Comparison of ENCODE assay signal across 8 mouse cellular contexts in genomic region chr10:81316338-81317060, GRCm38 (mm10). TPM values are rescaled to one million over a fixed set of nuclear protein-coding genes. Genes with fewer than 3 reads are reported as not detected.
DNase-seq lines count a peak whose midpoint lies in the region; ATAC-seq and TF ChIP-seq lines count a peak whose summit lies in the region.

No protein-coding gene starts in this region.

- no peak overlapping the region for H3K27ac ChIP-seq in CH12.LX (ENCODE audit: insufficient read depth, low read depth)
- no peak overlapping the region for H3K27ac ChIP-seq in forebrain, embryonic 12.5 days
- no peak overlapping the region for H3K27ac ChIP-seq in neural tube, embryonic 12.5 days

- peak; percentile 36 for TF ChIP-seq RAD21 in CH12.LX (IDR thresholded peaks at IDR 0.05; ENCODE audit: low read depth, low read length)

- TF ChIP-seq CTCF in CH12.LX (conservative IDR thresholded peaks at IDR 0.05 in 1 of 2, IDR thresholded peaks at IDR 0.05 in 1 of 2; ENCODE audit: low read depth in 2 of 2, low read length in 2 of 2), result peak in 1 of 2 experiments; percentile 59; a peak in 2 of 4 replicates

- no peak for DNase-seq in CH12.LX (ENCODE audit: extremely low read depth)
- peak; percentile 58 to 66 for DNase-seq in kidney, postnatal 25 days
- no peak for DNase-seq in urinary bladder, postnatal 10 days (ENCODE audit: low spot score)
- no peak for DNase-seq in layer of hippocampus, adult 18-20 months (ENCODE audit: low spot score in 2 of 2)

- H3K9me3 ChIP-seq in erythroblast, embryonic 14.5 days (ENCODE audit: control insufficient read depth, low read length), result no peaks in the 10 kb centered on the region
- no peaks in the 10 kb centered on the region for H3K9me3 ChIP-seq in CH12.LX (replicated peaks; ENCODE audit: low read length)
- H3K9me3 ChIP-seq in forebrain, embryonic 12.5 days, result no peaks in the 10 kb centered on the region
- H3K9me3 ChIP-seq in neural tube, embryonic 12.5 days, result no peaks in the 10 kb centered on the region

- TF ChIP-seq EP300 in CH12.LX (IDR thresholded peaks at IDR 0.05; ENCODE audit: low read length), result no peak

- no peaks in the 10 kb centered on the region for H3K27me3 ChIP-seq in erythroblast, embryonic 14.5 days (ENCODE audit: control insufficient read depth)
- H3K27me3 ChIP-seq in CH12.LX (replicated peaks), result no peaks in the 10 kb centered on the region
- H3K27me3 ChIP-seq in forebrain, embryonic 12.5 days, result peaks cover 6% of the 10 kb centered on the region; the same call in 1 of the 2 replicates
- H3K27me3 ChIP-seq in neural tube, embryonic 12.5 days (replicated peaks), result no peaks in the 10 kb centered on the region

- no peak for TF ChIP-seq POLR2A in CH12.LX (IDR thresholded peaks at IDR 0.05; ENCODE audit: low read depth, low read length)

- H3K79me2 ChIP-seq in CH12.LX (replicated peaks; ENCODE audit: control insufficient read depth, extremely low read depth, insufficient read depth, poor library complexity, severe bottlenecking), result peaks cover 4% of the 10 kb centered on the region

- H3K4me1 ChIP-seq in erythroblast, embryonic 14.5 days (ENCODE audit: control insufficient read depth), result peaks cover 60% of the 10 kb centered on the region
- H3K4me1 ChIP-seq in CH12.LX (ENCODE audit: control insufficient read depth in 1 of 2, insufficient read depth in 2 of 2), result peaks cover 10 to 23% of the 10 kb centered on the region in 2 experiments; a peak in 3 of 4 replicates
- H3K4me1 ChIP-seq in forebrain, embryonic 12.5 days, result peaks cover 27% of the 10 kb centered on the region
- peaks cover 25% of the 10 kb centered on the region for H3K4me1 ChIP-seq in neural tube, embryonic 12.5 days

- in situ Hi-C loops in CH12.LX (cut with MboI; ENCODE audit: low pct_ligation_motif_present, low pct_unique_long_range_greater_than_20kb, low sequenced_read_pairs), result no loop called here

- dilution Hi-C loops in CH12.LX (cut with MboI; ENCODE audit: extremely low pct_ligation_motif_present, extremely low pct_unique_long_range_greater_than_20kb, low sequenced_read_pairs), result no loop called here

- ATAC-seq in erythroblast, adult 5-6 weeks (replicated peaks; ENCODE audit: low FRiP score, poor library complexity, severe bottlenecking), result no peak
- ATAC-seq in forebrain, embryonic 12.5 days (ENCODE audit: low FRiP score), result no peak
- no peak for ATAC-seq in neural tube, embryonic 12.5 days (ENCODE audit: low FRiP score, low read depth)

- peaks cover 70% of the 10 kb centered on the region for H3K36me3 ChIP-seq in erythroblast, embryonic 14.5 days (ENCODE audit: control insufficient read depth)
- peaks cover 66 to 80% of the 10 kb centered on the region in 2 experiments for H3K36me3 ChIP-seq in CH12.LX (replicated peaks in 1 of 2; ENCODE audit: control insufficient read depth in 1 of 2, insufficient read depth in 1 of 2, low read length in 1 of 2)
- H3K36me3 ChIP-seq in forebrain, embryonic 12.5 days (replicated peaks), result peaks cover 55% of the 10 kb centered on the region
- H3K36me3 ChIP-seq in neural tube, embryonic 12.5 days, result peaks cover 67% of the 10 kb centered on the region

- H3K4me3 ChIP-seq in erythroblast, embryonic 14.5 days (replicated peaks), result peak overlapping the region; percentile 47
- H3K4me3 ChIP-seq in CH12.LX (replicated peaks in 1 of 3; ENCODE audit: low read depth in 2 of 3, low read length in 2 of 3, poor library complexity in 1 of 3), result no peak overlapping the region
- no peak overlapping the region for H3K4me3 ChIP-seq in forebrain, embryonic 12.5 days (replicated peaks)
- no peak overlapping the region for H3K4me3 ChIP-seq in neural tube, embryonic 12.5 days

- WGBS in forebrain, embryonic 12.5 days, result 43% methylated on average over 16 of the region's 16 CpGs
- 50% methylated on average over 16 of the region's 16 CpGs for WGBS in neural tube, embryonic 12.5 days

- H3K4me2 ChIP-seq in CH12.LX (ENCODE audit: insufficient read depth, low read depth, poor library complexity, severe bottlenecking), result no peak overlapping the region
- peak overlapping the region; percentile 32 for H3K4me2 ChIP-seq in forebrain, embryonic 12.5 days
- H3K4me2 ChIP-seq in neural tube, embryonic 12.5 days (replicated peaks), result peak overlapping the region; percentile 41

- no peak overlapping the region for H3K9ac ChIP-seq in CH12.LX (ENCODE audit: insufficient read depth, low read depth)
- H3K9ac ChIP-seq in forebrain, embryonic 12.5 days, result peak overlapping the region; percentile 22; the same call in 1 of the 2 replicates
- H3K9ac ChIP-seq in neural tube, embryonic 12.5 days, result 0 out of 2 replicates have a peak overlapping the region, but pooled peaks have one; percentile 33

TF ChIP-seq in CH12.LX, 34 proteins besides CTCF, POLR2A, EP300 and RAD21:
- TF ChIP-seq ETS1 (conservative IDR thresholded peaks at IDR 0.05; ENCODE audit: low read depth, low read length) (no peak), SMC3 (IDR thresholded peaks at IDR 0.05; ENCODE audit: low read depth, low read length) (peak; percentile 49)

RNA-seq across cellular contexts. Expression of gene Cactin, which starts 4.4 kb away (rescaled TPM):
- polyA plus RNA-seq in erythroblast, embryonic 14.5 days (2012), result 13.2 and 13.3 TPM in 2 replicates
- total RNA-seq in erythroblast, adult 5-6 weeks (2015; ENCODE audit: low replicate concordance), result 5.6 and 6.1 TPM in 2 replicates
- 18.0 and 27.7 TPM in 2 replicates for total RNA-seq in erythroblast, adult 5-6 weeks (2017; ENCODE audit: low replicate concordance)
- total RNA-seq in CH12.LX (2012; rRNA removed) (34.6 and 39.7 TPM in 2 replicates), CH12.LX (2014; rRNA removed) (19.9 and 21.4 TPM in 2 replicates)
- 39.3 and 39.5 TPM in 2 replicates for polyA plus RNA-seq in CH12.LX (2012; ENCODE audit: insufficient read length, low read depth)
- polyA plus RNA-seq in forebrain, embryonic 12.5 days (2016; fragmentation: Nextera tagmentation; extraction: Ambion mirVana), result 60.8 and 61.8 TPM in 2 replicates
- 54.1 and 54.9 TPM in 2 replicates for polyA plus RNA-seq in neural tube, embryonic 12.5 days (2016; fragmentation: Nextera tagmentation; extraction: Ambion mirVana)
- 10 to 100 TPM; 31.1 to 31.2 TPM for total RNA-seq in layer of hippocampus, adult 18-20 months (2021)

RNA-seq across cellular contexts. Expression of gene Tbxa2r, which starts 12.0 kb away (rescaled TPM):
- polyA plus RNA-seq in erythroblast, embryonic 14.5 days (2012), result 0.04 TPM in 1 of 2 replicates, not detected in the other
- not detected in 2 replicates for total RNA-seq in erythroblast, adult 5-6 weeks (2015; ENCODE audit: low replicate concordance)
- total RNA-seq in erythroblast, adult 5-6 weeks (2017; ENCODE audit: low replicate concordance), result not detected in 2 replicates
- 0.13 and 0.21 TPM in 2 replicates for total RNA-seq in CH12.LX (2012; rRNA removed)
- total RNA-seq in CH12.LX (2014; rRNA removed), result 0.12 TPM in 1 of 2 replicates, not detected in the other
- 0.23 and 0.30 TPM in 2 replicates for polyA plus RNA-seq in CH12.LX (2012; ENCODE audit: insufficient read length, low read depth)
- 2.1 and 2.9 TPM in 2 replicates for polyA plus RNA-seq in forebrain, embryonic 12.5 days (2016; fragmentation: Nextera tagmentation; extraction: Ambion mirVana)
- 3.8 and 4.7 TPM in 2 replicates for polyA plus RNA-seq in neural tube, embryonic 12.5 days (2016; fragmentation: Nextera tagmentation; extraction: Ambion mirVana)
- total RNA-seq in layer of hippocampus, adult 18-20 months (2021), result 1 to 10 TPM in 1 of 2 experiments, under 1 TPM in 1; 0.74 to 1.0 TPM

RNA-seq across cellular contexts. Expression of gene Pip5k1c, which starts 23.7 kb away (rescaled TPM):
- 4.0 and 4.5 TPM in 2 replicates for polyA plus RNA-seq in erythroblast, embryonic 14.5 days (2012)
- 9.6 and 11.3 TPM in 2 replicates for total RNA-seq in erythroblast, adult 5-6 weeks (2015; ENCODE audit: low replicate concordance)
- 10.8 and 11.3 TPM in 2 replicates for total RNA-seq in erythroblast, adult 5-6 weeks (2017; ENCODE audit: low replicate concordance)
- total RNA-seq in CH12.LX (2012; rRNA removed) (12.6 and 17.9 TPM in 2 replicates), CH12.LX (2014; rRNA removed) (11.4 and 11.7 TPM in 2 replicates)
- polyA plus RNA-seq in CH12.LX (2012; ENCODE audit: insufficient read length, low read depth), result 46.7 and 51.4 TPM in 2 replicates
- 84.1 and 98.7 TPM in 2 replicates for polyA plus RNA-seq in forebrain, embryonic 12.5 days (2016; fragmentation: Nextera tagmentation; extraction: Ambion mirVana)
- polyA plus RNA-seq in neural tube, embryonic 12.5 days (2016; fragmentation: Nextera tagmentation; extraction: Ambion mirVana), result 89.7 and 99.3 TPM in 2 replicates
- total RNA-seq in layer of hippocampus, adult 18-20 months (2021), result 100 to 1,000 TPM; 303 to 304 TPM

RNA-seq across cellular contexts. Expression of gene Tjp3, which starts 25.1 kb away (rescaled TPM):
- polyA plus RNA-seq in erythroblast, embryonic 14.5 days (2012), result 0.01 and 0.02 TPM in 2 replicates
- 3.3 TPM in 1 of 2 replicates, not detected in the other for total RNA-seq in erythroblast, adult 5-6 weeks (2015; ENCODE audit: low replicate concordance)
- 0.60 and 1.7 TPM in 2 replicates for total RNA-seq in erythroblast, adult 5-6 weeks (2017; ENCODE audit: low replicate concordance)
- total RNA-seq in CH12.LX (2012; rRNA removed), result 4.8 and 7.2 TPM in 2 replicates
- 0.42 TPM in 1 of 2 replicates, not detected in the other for total RNA-seq in CH12.LX (2014; rRNA removed)
- 0.76 and 0.97 TPM in 2 replicates for polyA plus RNA-seq in CH12.LX (2012; ENCODE audit: insufficient read length, low read depth)
- polyA plus RNA-seq in forebrain, embryonic 12.5 days (2016; fragmentation: Nextera tagmentation; extraction: Ambion mirVana), result 9.7 and 11.4 TPM in 2 replicates
- polyA plus RNA-seq in neural tube, embryonic 12.5 days (2016; fragmentation: Nextera tagmentation; extraction: Ambion mirVana), result 3.9 and 4.6 TPM in 2 replicates
- 1 to 10 TPM in 1 of 2 experiments, under 1 TPM in 1; 0.62 to 1.7 TPM for total RNA-seq in layer of hippocampus, adult 18-20 months (2021)

RNA-seq across cellular contexts. Expression of gene Gipc3, which starts 26.6 kb away (rescaled TPM):
- 0.01 TPM in 1 of 2 replicates, not detected in the other for polyA plus RNA-seq in erythroblast, embryonic 14.5 days (2012)
- not detected in 2 replicates for total RNA-seq in erythroblast, adult 5-6 weeks (2015; ENCODE audit: low replicate concordance)
- not detected in 2 replicates for total RNA-seq in erythroblast, adult 5-6 weeks (2017; ENCODE audit: low replicate concordance)
- 0.04 and 0.08 TPM in 2 replicates for total RNA-seq in CH12.LX (2012; rRNA removed)
- total RNA-seq in CH12.LX (2014; rRNA removed), result not detected in 2 replicates
- 0.09 TPM in 1 of 2 replicates, not detected in the other for polyA plus RNA-seq in CH12.LX (2012; ENCODE audit: insufficient read length, low read depth)
- polyA plus RNA-seq in forebrain, embryonic 12.5 days (2016; fragmentation: Nextera tagmentation; extraction: Ambion mirVana), result 0.08 TPM in 1 of 2 replicates, not detected in the other
- not detected in 2 replicates for polyA plus RNA-seq in neural tube, embryonic 12.5 days (2016; fragmentation: Nextera tagmentation; extraction: Ambion mirVana)
- 1 to 10 TPM; 1.8 TPM for total RNA-seq in layer of hippocampus, adult 18-20 months (2021)

Comparison
In these comparisons a context has a peak if more than half of its experiments do, and no peak if none do; other contexts are left out.
1. DNase-seq: peak in kidney, postnatal 25 days (2 of 2); none in CH12.LX (single experiment), urinary bladder, postnatal 10 days (single experiment) and layer of hippocampus, adult 18-20 months (0 of 2).